Mouse (Mus musculus) left cerebral cortex, postnatal 10 days (tissue): Measurements from ENCODE around the gene Lhfpl5. TPM values are rescaled to one million over a fixed set of nuclear protein-coding genes. Genes with fewer than 3 reads are reported as not detected.
A peak's percentile ranks its signal among the peaks of the same experiment; 100 is the strongest.

Experiments used
- DNase-seq, 2 experiments: peaks; one replicate each; pipeline ENCODE4 v3.0.0; 2021 to 2022; ENCODE audit warnings: low spot score in 2 of 2, mixed read lengths in 1 of 2; ENCODE audit errors: extremely low spot score in 1 of 2
- intact Hi-C: fragments of 180-260 bp; cut with DNase I; formaldehyde crosslinking; loops from one replicate; pipeline ENCODE4 v1.15.1; 2025
- total RNA-seq, 2 experiments: library from RNA; stranded (reverse); gene quantifications; 2 replicates each; pipeline ENCODE4 v1.2.3; 2021

Lhfpl5 gene
- total RNA-seq, 2 experiments from 2014 or later, result 4.3 to 5.1 TPM

- intact Hi-C loops, result no loop called here
- no peak for DNase-seq
Observed at GRCm38 (mm10) chr17:28565181-28565580, 10.3 kb upstream of the Lhfpl5 start.

GRCm38 (mm10) chr17:28567541-28567940 is 7.9 kb upstream of the Lhfpl5 start:
- intact Hi-C loops, result no loop called here
- no peak for DNase-seq

- intact Hi-C loops, result no loop called here
Observed at GRCm38 (mm10) chr17:28571868-28572267, 3.6 kb upstream of the Lhfpl5 start.

GRCm38 (mm10) chr17:28572521-28572920 is 2.9 kb upstream of the Lhfpl5 start:
- intact Hi-C loops, result no loop called here
- no peak for DNase-seq

More at GRCm38 (mm10) chr17:28571868-28572267, 3.6 kb upstream of the Lhfpl5 start:
- DNase-seq, result no peak

GRCm38 (mm10) chr17:28572941-28573340 is 2.5 kb upstream of the Lhfpl5 start:
- no peak for DNase-seq
- intact Hi-C loops, result no loop called here

- intact Hi-C loops, result no loop called here
- DNase-seq, result peak in 1 of 2 experiments; percentile 66
Observed at GRCm38 (mm10) chr17:28580396-28580795, 5.0 kb downstream of the Lhfpl5 start.

GRCm38 (mm10) chr17:28581056-28581455 is 5.6 kb downstream of the Lhfpl5 start:
- intact Hi-C loops, result no loop called here
- no peak for DNase-seq

GRCm38 (mm10) chr17:28586509-28586908 is 11.1 kb downstream of the Lhfpl5 start:
- intact Hi-C loops, result no loop called here
- no peak for DNase-seq

- intact Hi-C loops, result no loop called here
- DNase-seq, result no peak
Observed at GRCm38 (mm10) chr17:28588591-28588990, 13.2 kb downstream of the Lhfpl5 start.

- no peak for DNase-seq
- intact Hi-C loops, result no loop called here
Observed at GRCm38 (mm10) chr17:28590596-28590995, 15.2 kb downstream of the Lhfpl5 start.

GRCm38 (mm10) chr17:28591476-28591875 is 16.0 kb downstream of the Lhfpl5 start:
- intact Hi-C loops, result no loop called here
- no peak for DNase-seq

GRCm38 (mm10) chr17:28592998-28593397 is 17.6 kb downstream of the Lhfpl5 start:
- peak; percentile 62 to 84 for DNase-seq
- intact Hi-C loops, result no loop called here

- intact Hi-C loops, result loop anchor here (2.0 kb wide), 1 partner anchor 55 kb away; no protein-coding TSS in a partner anchor
- DNase-seq, result no peak
Observed at GRCm38 (mm10) chr17:28593965-28594364, 18.5 kb downstream of the Lhfpl5 start.

- intact Hi-C loops, result no loop called here
- DNase-seq, result no peak
Observed at GRCm38 (mm10) chr17:28600780-28601179, 25.3 kb downstream of the Lhfpl5 start.

- intact Hi-C loops, result no loop called here
Observed at GRCm38 (mm10) chr17:28601557-28602250, 26.3 kb downstream of the Lhfpl5 start.

GRCm38 (mm10) chr17:28609543-28609942 is 34.1 kb downstream of the Lhfpl5 start:
- intact Hi-C loops, result no loop called here
- DNase-seq, result no peak

More at GRCm38 (mm10) chr17:28601557-28602250, 26.3 kb downstream of the Lhfpl5 start:
- DNase-seq, result no peak

- no peak for DNase-seq
- intact Hi-C loops, result no loop called here
Observed at GRCm38 (mm10) chr17:28612603-28613002, 37.2 kb downstream of the Lhfpl5 start.

GRCm38 (mm10) chr17:28613096-28613495 is 37.7 kb downstream of the Lhfpl5 start:
- DNase-seq, result no peak
- intact Hi-C loops, result no loop called here

GRCm38 (mm10) chr17:28615332-28615731 is 39.9 kb downstream of the Lhfpl5 start:
- intact Hi-C loops, result no loop called here
- DNase-seq, result no peak

- intact Hi-C loops, result no loop called here
Observed at GRCm38 (mm10) chr17:28617636-28618035, 42.2 kb downstream of the Lhfpl5 start.

GRCm38 (mm10) chr17:28618124-28618523 is 42.7 kb downstream of the Lhfpl5 start:
- intact Hi-C loops, result no loop called here
- no peak for DNase-seq

More at GRCm38 (mm10) chr17:28617636-28618035, 42.2 kb downstream of the Lhfpl5 start:
- no peak for DNase-seq
